Mouse (Mus musculus) hindlimb bud, embryonic 11.5 days (tissue): ENCODE results near the gene Cyb5r1.

Experiments used
- DNase-seq: peaks from one replicate; pipeline ENCODE4 v3.0.0-alpha.2; 2012; ENCODE audit warnings: low read depth, low spot score; ENCODE audit errors: extremely low spot score

Gene Cyb5r1

GRCm38 (mm10) chr1:134405509-134406413, at the start of gene Cyb5r1:
Gene Cyb5r1 (plus strand): TSS chr1:134405559.
- DNase-seq = no peak

- DNase-seq = no peak
Observed at GRCm38 (mm10) chr1:134357461-134357860, 47.9 kb upstream of the Cyb5r1 start.

GRCm38 (mm10) chr1:134360656-134361055, 44.7 kb upstream of the Cyb5r1 start:
- DNase-seq = no peak

GRCm38 (mm10) chr1:134361195-134361856, 44.0 kb upstream of the Cyb5r1 start:
- no peak for DNase-seq

GRCm38 (mm10) chr1:134361857-134362212, 43.5 kb upstream of the Cyb5r1 start, which contains the start of gene Tmem183a:
Gene Tmem183a (minus strand): TSS chr1:134361979.
- DNase-seq = peak; percentile 78

GRCm38 (mm10) chr1:134363194-134363593, 42.2 kb upstream of the Cyb5r1 start:
- DNase-seq = no peak

- DNase-seq = no peak
Observed at GRCm38 (mm10) chr1:134365491-134365890, 39.9 kb upstream of the Cyb5r1 start.

- no peak for DNase-seq
Observed at GRCm38 (mm10) chr1:134368777-134369337, 36.5 kb upstream of the Cyb5r1 start.

GRCm38 (mm10) chr1:134374124-134374523, 31.2 kb upstream of the Cyb5r1 start:
- DNase-seq = no peak

GRCm38 (mm10) chr1:134381051-134381450, 24.3 kb upstream of the Cyb5r1 start:
- DNase-seq = no peak

GRCm38 (mm10) chr1:134381795-134382625, 23.3 kb upstream of the Cyb5r1 start:
- no peak for DNase-seq

GRCm38 (mm10) chr1:134384581-134384980, 20.8 kb upstream of the Cyb5r1 start:
- DNase-seq = no peak

GRCm38 (mm10) chr1:134385176-134385575, 20.2 kb upstream of the Cyb5r1 start:
- DNase-seq = no peak

GRCm38 (mm10) chr1:134385666-134386065, 19.7 kb upstream of the Cyb5r1 start, which contains the start of gene 4933406M09Rik:
Gene 4933406M09Rik (plus strand): TSS chr1:134385940.
- no peak for DNase-seq

GRCm38 (mm10) chr1:134393827-134394226, 11.5 kb upstream of the Cyb5r1 start:
- DNase-seq = no peak

- DNase-seq = no peak
Observed at GRCm38 (mm10) chr1:134398210-134398609, 7.1 kb upstream of the Cyb5r1 start.

- DNase-seq = no peak
Observed at GRCm38 (mm10) chr1:134399735-134400134, 5.6 kb upstream of the Cyb5r1 start.

GRCm38 (mm10) chr1:134406414-134406771, 1.0 kb downstream of the Cyb5r1 start:
- no peak for DNase-seq

GRCm38 (mm10) chr1:134408080-134408479, 2.7 kb downstream of the Cyb5r1 start:
- no peak for DNase-seq

GRCm38 (mm10) chr1:134411706-134412629, 6.6 kb downstream of the Cyb5r1 start:
- no peak for DNase-seq
